In the genomic region with DNA sequence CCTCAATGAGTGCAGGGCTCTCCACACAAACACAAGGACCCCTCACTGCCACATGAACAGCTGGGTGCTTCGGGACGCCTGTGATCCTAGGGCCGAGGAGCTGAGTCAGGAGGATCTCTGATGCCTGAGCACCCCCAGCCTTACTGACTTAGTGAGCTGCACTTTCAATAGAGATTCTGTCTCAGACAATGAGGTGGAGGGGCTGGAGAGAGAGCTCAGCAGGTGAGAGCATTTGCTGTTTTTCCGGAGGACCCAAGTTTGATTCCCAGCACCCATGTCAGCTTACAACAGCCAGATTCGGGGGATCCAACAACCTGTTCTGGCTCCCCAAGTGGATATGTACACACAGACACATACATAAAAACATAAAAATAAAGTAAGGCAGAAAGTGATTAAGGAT, we compare ENCODE assay signal across 28 mouse cellular contexts.
"Had no signal": no experiment of that assay in that cellular context is flagged by ENCODE, and none has a peak within 500 bp of the region (broad histone marks: within the 10 kb centered on the region; RNA-seq: fewer than 3 reads in every experiment).

No protein-coding gene starts in this region.

- H3K27ac ChIP-seq: embryonic facial prominence, embryonic 10.5 days; embryonic facial prominence, embryonic 12.5 days; embryonic facial prominence, embryonic 13.5 days; embryonic facial prominence, embryonic 15.5 days; forebrain, embryonic 10.5 days; forebrain, embryonic 12.5 days; forebrain, embryonic 13.5 days; forebrain, embryonic 15.5 days; gastrocnemius, adult 2 months; heart, adult 2 months had no signal

- H3K4me3 ChIP-seq: embryonic facial prominence, embryonic 10.5 days; embryonic facial prominence, embryonic 12.5 days; embryonic facial prominence, embryonic 13.5 days; embryonic facial prominence, embryonic 15.5 days; erythroblast, embryonic 14.5 days; forebrain, embryonic 10.5 days; forebrain, embryonic 12.5 days; forebrain, embryonic 13.5 days; forebrain, embryonic 15.5 days; gastrocnemius, adult 2 months; heart, adult 2 months had no signal

- H3K4me2 ChIP-seq: embryonic facial prominence, embryonic 12.5 days; embryonic facial prominence, embryonic 13.5 days; embryonic facial prominence, embryonic 15.5 days; forebrain, embryonic 12.5 days; forebrain, embryonic 13.5 days; forebrain, embryonic 15.5 days had no signal

- H3K9ac ChIP-seq: embryonic facial prominence, embryonic 12.5 days; embryonic facial prominence, embryonic 13.5 days; embryonic facial prominence, embryonic 15.5 days; forebrain, embryonic 12.5 days; forebrain, embryonic 13.5 days; forebrain, embryonic 15.5 days; forebrain, postnatal 0 days had no signal

- DNase-seq: cerebellum, adult 2 months; cerebellum, adult 8-10 months; cerebellum, adult 9-10 months; cerebellum, adult 9-11 months; cerebellum, postnatal 10 days; cerebellum, postnatal 14 days; cerebellum, postnatal 25 days; cerebellum, postnatal 36 days; embryo, embryonic 11 days; forebrain, postnatal 0 days; gastrocnemius, adult 2 months; gastrocnemius, postnatal 10 days; gastrocnemius, postnatal 14 days; gastrocnemius, postnatal 25 days; gastrocnemius, postnatal 36 days; heart, adult 18-20 months; heart, adult 2 months had no signal

- H3K9me3 ChIP-seq: embryonic facial prominence, embryonic 10.5 days; embryonic facial prominence, embryonic 12.5 days; embryonic facial prominence, embryonic 13.5 days; embryonic facial prominence, embryonic 15.5 days; forebrain, embryonic 10.5 days; forebrain, embryonic 12.5 days; forebrain, embryonic 13.5 days; forebrain, embryonic 15.5 days had no signal

- ATAC-seq: forebrain, embryonic 13.5 days; forebrain, embryonic 14.5 days; forebrain, embryonic 15.5 days; forebrain, embryonic 16.5 days; forebrain, postnatal 0 days had no signal

- H3K4me1 ChIP-seq: embryonic facial prominence, embryonic 10.5 days; embryonic facial prominence, embryonic 12.5 days; embryonic facial prominence, embryonic 13.5 days; embryonic facial prominence, embryonic 15.5 days; forebrain, embryonic 10.5 days; forebrain, embryonic 12.5 days; forebrain, embryonic 13.5 days; forebrain, embryonic 15.5 days had no signal

- H3K27me3 ChIP-seq: embryonic facial prominence, embryonic 12.5 days; embryonic facial prominence, embryonic 13.5 days; embryonic facial prominence, embryonic 15.5 days; forebrain, embryonic 12.5 days; forebrain, embryonic 13.5 days; forebrain, embryonic 15.5 days had no signal
